In the genomic region with DNA sequence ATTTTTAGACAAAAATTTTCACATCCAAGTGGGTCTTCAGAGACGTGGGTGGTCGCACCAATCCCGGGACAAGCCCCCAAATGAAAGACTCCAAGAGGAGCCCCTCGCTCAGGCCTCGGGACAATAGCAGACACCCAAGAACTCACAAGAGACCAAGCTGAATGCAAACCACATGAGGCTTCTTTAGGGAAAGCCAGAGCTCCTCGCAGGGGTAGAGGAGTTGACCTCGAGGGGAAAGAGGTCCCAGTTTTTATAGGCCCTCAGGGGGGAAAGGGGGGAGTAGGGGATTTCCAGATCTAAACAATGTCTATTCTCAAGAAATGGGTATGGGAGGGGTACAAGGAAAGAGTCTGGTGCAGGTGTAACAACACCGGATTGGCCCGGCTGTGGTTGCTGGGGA, we compare ENCODE assay signal across 11 mouse cellular contexts. TPM values are rescaled to one million over a fixed set of nuclear protein-coding genes. Genes with fewer than 3 reads are reported as not detected.
"Had no signal": no experiment of that assay in that cellular context is flagged by ENCODE, and none has a peak within 500 bp of the region (broad histone marks: within the 10 kb centered on the region; RNA-seq: fewer than 3 reads in every experiment).

No protein-coding gene starts in this region.

RNA-seq across cellular contexts. Expression of a gene that starts 59.0 kb away (rescaled TPM):
- total RNA-seq: neutrophil, adult 5-6 weeks had no signal
- polyA plus RNA-seq: neural tube, embryonic 13.5 days; neural tube, embryonic 14.5 days; neural tube, embryonic 15.5 days; small intestine, adult 2 months; stomach, embryonic 14.5 days; stomach, embryonic 15.5 days; stomach, embryonic 16.5 days; stomach, postnatal 0 days; testis, adult 2 months; urinary bladder, adult 2 months had no signal
